Mouse (Mus musculus): ENCODE data around the gene Tctex1d4. TPM values are rescaled to one million over a fixed set of nuclear protein-coding genes. Genes with fewer than 3 reads are reported as not detected.
A peak's percentile ranks its signal among the peaks of the same experiment; 100 is the strongest.

Gene Tctex1d4
- 0.24 TPM in 1 of 2 replicates, not detected in the other for polyA plus RNA-seq (2015; fragmentation: Nextera tagmentation; extraction: Ambion mirVana)

GRCm38 (mm10) chr4:117126675-117127290, at the start of gene Tctex1d4:
Gene Tctex1d4, plus strand, starts transcription at chr4:117126794.
- no peak for ATAC-seq (ENCODE audit: insufficient read depth, low FRiP score, low read depth)
- H3K27me3 ChIP-seq (replicated peaks) = no peaks in the 10 kb centered on the region

GRCm38 (mm10) chr4:117087948-117088640, 38.5 kb upstream of the Tctex1d4 start:
- Histone ChIP-seq H3K4me2 (no peak overlapping the region), H3K36me3 (no peaks in the 10 kb centered on the region), H3K27ac (no peak overlapping the region), H3K4me1 (0 out of 2 replicates have a peak, but pooled peaks cover 6% of the 10 kb centered on the region), H3K9ac (no peak overlapping the region), H3K4me3 (replicated peaks) (no peak overlapping the region), H3K27me3 (replicated peaks) (no peaks in the 10 kb centered on the region), H3K9me3 (no peaks in the 10 kb centered on the region)
- WGBS = 72% methylated on average over 7 of the region's 7 CpGs
- no peak for ATAC-seq (ENCODE audit: insufficient read depth, low FRiP score, low read depth)

More at GRCm38 (mm10) chr4:117126675-117127290, at the start of gene Tctex1d4:
- Histone ChIP-seq H3K27ac (peak within 1 kb of the TSS; percentile 89), H3K4me3 (replicated peaks) (no peak within 1 kb of the TSS), H3K9ac (no peak within 1 kb of the TSS), H3K9me3 (no peaks in the 10 kb centered on the region), H3K4me1 (peaks cover 28% of the 10 kb centered on the region), H3K4me2 (peak within 1 kb of the TSS; percentile 31), H3K36me3 (peaks cover 7% of the 10 kb centered on the region; the same call in 1 of the 2 replicates)
- WGBS = 77% methylated on average over 9 of the region's 9 CpGs

GRCm38 (mm10) chr4:117090586-117090985, 36.0 kb upstream of the Tctex1d4 start:
- Histone ChIP-seq H3K9me3 (no peaks in the 10 kb centered on the region), H3K27ac (no peak overlapping the region), H3K27me3 (replicated peaks) (no peaks in the 10 kb centered on the region), H3K4me2 (no peak overlapping the region), H3K4me1 (peaks cover 9% of the 10 kb centered on the region; the same call in 1 of the 2 replicates), H3K4me3 (replicated peaks) (no peak overlapping the region), H3K36me3 (no peaks in the 10 kb centered on the region), H3K9ac (no peak overlapping the region)
- ATAC-seq (ENCODE audit: insufficient read depth, low FRiP score, low read depth) = no peak
- WGBS = 60% methylated on average over 7 of the region's 7 CpGs

GRCm38 (mm10) chr4:117094626-117095361, 31.8 kb upstream of the Tctex1d4 start:
- Histone ChIP-seq H3K9ac (no peak overlapping the region), H3K4me3 (replicated peaks) (no peak overlapping the region), H3K4me1 (peaks cover 17% of the 10 kb centered on the region; the same call in 1 of the 2 replicates), H3K4me2 (peak overlapping the region; percentile 96; the same call in 1 of the 2 replicates), H3K36me3 (no peaks in the 10 kb centered on the region), H3K9me3 (no peaks in the 10 kb centered on the region), H3K27me3 (replicated peaks) (no peaks in the 10 kb centered on the region), H3K27ac (peak overlapping the region; percentile 74; the same call in 1 of the 2 replicates)
- ATAC-seq (ENCODE audit: insufficient read depth, low FRiP score, low read depth) = no peak
- WGBS = 53% methylated on average over 3 of the region's 3 CpGs

GRCm38 (mm10) chr4:117095551-117096452, 30.8 kb upstream of the Tctex1d4 start, which contains the start of gene Ptch2:
Gene Ptch2, plus strand, starts transcription at chr4:117096075.
- peak within 1 kb of the TSS; percentile 74 for H3K27ac ChIP-seq
- ATAC-seq (ENCODE audit: insufficient read depth, low FRiP score, low read depth) = peak; percentile 69
- peak within 1 kb of the TSS; percentile 62 for H3K4me3 ChIP-seq (replicated peaks)
- no peaks in the 10 kb centered on the region for H3K36me3 ChIP-seq
- H3K9ac ChIP-seq = peak within 1 kb of the TSS; percentile 36
- H3K4me1 ChIP-seq = peaks cover 17% of the 10 kb centered on the region; the same call in 1 of the 2 replicates
- H3K9me3 ChIP-seq = no peaks in the 10 kb centered on the region
- peak within 1 kb of the TSS; percentile 96 for H3K4me2 ChIP-seq
- H3K27me3 ChIP-seq (replicated peaks) = no peaks in the 10 kb centered on the region
- under 1% methylated on average over 46 of the region's 50 CpGs for WGBS

- no peak for ATAC-seq (ENCODE audit: insufficient read depth, low FRiP score, low read depth)
- Histone ChIP-seq H3K36me3 (no peaks in the 10 kb centered on the region), H3K27ac (peak overlapping the region; percentile 74)
These were observed 29.9 kb upstream of the Tctex1d4 start for GRCm38 (mm10) chr4:117096666-117097065.

GRCm38 (mm10) chr4:117097969-117098763, 28.4 kb upstream of the Tctex1d4 start:
- Histone ChIP-seq H3K9ac (no peak overlapping the region), H3K4me1 (peaks cover 17% of the 10 kb centered on the region; the same call in 1 of the 2 replicates), H3K27ac (peak overlapping the region; percentile 49; the same call in 1 of the 2 replicates), H3K9me3 (no peaks in the 10 kb centered on the region), H3K27me3 (replicated peaks) (no peaks in the 10 kb centered on the region), H3K4me2 (peak overlapping the region; percentile 96), H3K4me3 (replicated peaks) (peak overlapping the region; percentile 62; the same call in 1 of the 2 replicates), H3K36me3 (no peaks in the 10 kb centered on the region)
- WGBS = 42% methylated on average over 8 of the region's 8 CpGs
- ATAC-seq (ENCODE audit: insufficient read depth, low FRiP score, low read depth) = peak; percentile 51; the same call in 1 of the 2 replicates

More at GRCm38 (mm10) chr4:117096666-117097065, 29.9 kb upstream of the Tctex1d4 start:
- Histone ChIP-seq H3K9ac (peak overlapping the region; percentile 36; the same call in 1 of the 2 replicates), H3K9me3 (no peaks in the 10 kb centered on the region), H3K4me3 (replicated peaks) (peak overlapping the region; percentile 62), H3K27me3 (replicated peaks) (no peaks in the 10 kb centered on the region), H3K4me1 (peaks cover 17% of the 10 kb centered on the region; the same call in 1 of the 2 replicates), H3K4me2 (peak overlapping the region; percentile 96)
- WGBS = 9% methylated on average over 5 of the region's 5 CpGs

GRCm38 (mm10) chr4:117098764-117099036, 27.9 kb upstream of the Tctex1d4 start:
- Histone ChIP-seq H3K27me3 (replicated peaks) (no peaks in the 10 kb centered on the region), H3K4me3 (replicated peaks) (no peak overlapping the region), H3K9ac (no peak overlapping the region), H3K36me3 (no peaks in the 10 kb centered on the region), H3K4me2 (peak overlapping the region; percentile 96), H3K27ac (peak overlapping the region; percentile 49; the same call in 1 of the 2 replicates), H3K9me3 (no peaks in the 10 kb centered on the region), H3K4me1 (peaks cover 17% of the 10 kb centered on the region; the same call in 1 of the 2 replicates)
- 50% methylated on average over 2 of the region's 2 CpGs for WGBS
- ATAC-seq (ENCODE audit: insufficient read depth, low FRiP score, low read depth) = no peak

GRCm38 (mm10) chr4:117100036-117100435, 26.6 kb upstream of the Tctex1d4 start:
- Histone ChIP-seq H3K4me2 (no peak overlapping the region), H3K36me3 (no peaks in the 10 kb centered on the region), H3K9me3 (no peaks in the 10 kb centered on the region), H3K4me1 (peaks cover 17% of the 10 kb centered on the region; the same call in 1 of the 2 replicates), H3K27ac (no peak overlapping the region), H3K9ac (no peak overlapping the region), H3K27me3 (replicated peaks) (no peaks in the 10 kb centered on the region), H3K4me3 (replicated peaks) (no peak overlapping the region)
- ATAC-seq (ENCODE audit: insufficient read depth, low FRiP score, low read depth) = no peak
- WGBS = 82% methylated on average over 4 of the region's 4 CpGs

- WGBS = 44% methylated on average over 7 of the region's 7 CpGs
- no peak for ATAC-seq (ENCODE audit: insufficient read depth, low FRiP score, low read depth)
- Histone ChIP-seq H3K4me1 (peaks cover 11% of the 10 kb centered on the region; the same call in 1 of the 2 replicates), H3K9me3 (no peaks in the 10 kb centered on the region), H3K27ac (no peak overlapping the region), H3K27me3 (replicated peaks) (no peaks in the 10 kb centered on the region), H3K9ac (no peak overlapping the region), H3K4me3 (replicated peaks) (no peak overlapping the region), H3K36me3 (no peaks in the 10 kb centered on the region), H3K4me2 (no peak overlapping the region)
These were observed 25.4 kb upstream of the Tctex1d4 start for GRCm38 (mm10) chr4:117101218-117101617.

Data from stomach, embryonic 15.5 days (tissue).